Comparison of ENCODE assay signal across 8 mouse cellular contexts in the genomic region with DNA sequence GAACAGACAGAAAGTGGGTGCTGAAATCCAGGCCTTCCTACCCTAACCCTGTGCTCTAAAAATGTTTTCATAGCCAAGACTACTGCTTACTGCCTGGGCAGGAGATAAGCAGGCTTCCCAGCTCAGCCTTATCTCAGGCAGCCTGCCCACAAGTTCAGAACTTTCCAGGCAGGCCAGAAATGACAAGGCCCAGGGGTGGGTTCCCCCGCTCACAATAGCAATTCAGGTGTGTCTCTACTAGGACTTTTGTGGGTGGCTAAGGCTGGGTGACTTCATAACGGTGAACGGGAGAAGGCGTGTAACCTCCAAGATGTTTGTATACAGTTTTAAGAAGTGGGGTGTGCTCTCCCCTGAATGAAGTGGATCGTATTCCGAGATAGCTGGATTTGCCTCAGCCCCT. TPM values are rescaled to one million over a fixed set of nuclear protein-coding genes. Genes with fewer than 3 reads are reported as not detected.
DNase-seq lines count a peak whose midpoint lies in the region; ATAC-seq lines count a peak whose summit lies in the region.

No protein-coding gene starts in this region.

- H3K4me2 ChIP-seq in hindbrain, embryonic 14.5 days (replicated peaks), result peak overlapping the region; percentile 73
- H3K4me2 ChIP-seq in midbrain, embryonic 12.5 days (replicated peaks), result peak overlapping the region; percentile 69

- peaks cover 86% of the 10 kb centered on the region for H3K36me3 ChIP-seq in erythroblast, embryonic 14.5 days (ENCODE audit: control insufficient read depth)
- H3K36me3 ChIP-seq in hindbrain, embryonic 14.5 days (replicated peaks; ENCODE audit: control insufficient read depth, insufficient read depth), result peaks cover 33% of the 10 kb centered on the region
- peaks cover 37% of the 10 kb centered on the region for H3K36me3 ChIP-seq in midbrain, embryonic 12.5 days

- no peaks in the 10 kb centered on the region; the same call in 1 of the 2 replicates for H3K9me3 ChIP-seq in erythroblast, embryonic 14.5 days (ENCODE audit: control insufficient read depth, low read length)
- no peaks in the 10 kb centered on the region for H3K9me3 ChIP-seq in hindbrain, embryonic 14.5 days (ENCODE audit: control insufficient read depth, low read length)
- no peaks in the 10 kb centered on the region for H3K9me3 ChIP-seq in midbrain, embryonic 12.5 days

- DNase-seq in spleen, adult 12 weeks (ENCODE audit: low spot score), result peak; percentile 71
- DNase-seq in spleen, adult 18-20 months, result no peak
- no peak for DNase-seq in hindbrain, embryonic 14.5 days (ENCODE audit: low spot score)
- DNase-seq in left cerebral cortex, adult 8-10 months (ENCODE audit: low spot score in 2 of 2), result no peak
- no peak for DNase-seq in cerebellum, postnatal 36 days
- no peak for DNase-seq in thymus, postnatal 14 days

- peak overlapping the region; percentile 84 for H3K9ac ChIP-seq in hindbrain, embryonic 14.5 days
- H3K9ac ChIP-seq in midbrain, embryonic 12.5 days (replicated peaks), result peak overlapping the region; percentile 87

- H3K4me1 ChIP-seq in erythroblast, embryonic 14.5 days (ENCODE audit: control insufficient read depth), result peaks cover 53% of the 10 kb centered on the region
- H3K4me1 ChIP-seq in hindbrain, embryonic 14.5 days (replicated peaks; ENCODE audit: control insufficient read depth, insufficient read depth, low read length), result peaks cover 6% of the 10 kb centered on the region
- H3K4me1 ChIP-seq in midbrain, embryonic 12.5 days, result peaks cover 17% of the 10 kb centered on the region

- WGBS in hindbrain, embryonic 14.5 days, result 7% methylated on average over 6 of the region's 6 CpGs
- WGBS in midbrain, embryonic 12.5 days, result 15% methylated on average over 6 of the region's 6 CpGs

- peak; percentile 1; the same call in 1 of the 2 replicates for ATAC-seq in hindbrain, embryonic 14.5 days (ENCODE audit: low FRiP score)
- peak; percentile 18 for ATAC-seq in midbrain, embryonic 12.5 days (ENCODE audit: low FRiP score, low read depth)

- peak overlapping the region; percentile 70 for H3K4me3 ChIP-seq in erythroblast, embryonic 14.5 days (replicated peaks)
- H3K4me3 ChIP-seq in hindbrain, embryonic 14.5 days (replicated peaks; ENCODE audit: low read length), result peak overlapping the region; percentile 92
- H3K4me3 ChIP-seq in midbrain, embryonic 12.5 days, result peak overlapping the region; percentile 88

- peak overlapping the region; percentile 99 for H3K27ac ChIP-seq in hindbrain, embryonic 14.5 days
- H3K27ac ChIP-seq in midbrain, embryonic 12.5 days (replicated peaks), result peak overlapping the region; percentile 99

- no peaks in the 10 kb centered on the region for H3K27me3 ChIP-seq in erythroblast, embryonic 14.5 days (ENCODE audit: control insufficient read depth)
- no peaks in the 10 kb centered on the region for H3K27me3 ChIP-seq in hindbrain, embryonic 14.5 days (ENCODE audit: control insufficient read depth, insufficient read depth, low read length)
- no peaks in the 10 kb centered on the region for H3K27me3 ChIP-seq in midbrain, embryonic 12.5 days

RNA-seq across cellular contexts. Expression of a gene that starts 0.7 kb away (rescaled TPM):
- polyA plus RNA-seq in erythroblast, embryonic 14.5 days (2012), result 331 and 361 TPM in 2 replicates
- 60.8 and 62.2 TPM in 2 replicates for polyA plus RNA-seq in hindbrain, embryonic 14.5 days (2014; fragmentation: Nextera tagmentation; extraction: Ambion mirVana)
- 96.4 and 109 TPM in 2 replicates for polyA plus RNA-seq in midbrain, embryonic 12.5 days (2016; fragmentation: Nextera tagmentation; extraction: Ambion mirVana)
- total RNA-seq in left cerebral cortex, adult 8-10 months (2022), result 10 to 100 TPM; 19.4 to 21.5 (median 20.4) TPM

RNA-seq across cellular contexts. Expression of a gene that starts 8.8 kb away (rescaled TPM):
- 364 and 434 TPM in 2 replicates for polyA plus RNA-seq in erythroblast, embryonic 14.5 days (2012)
- polyA plus RNA-seq in hindbrain, embryonic 14.5 days (2014; fragmentation: Nextera tagmentation; extraction: Ambion mirVana), result 102 and 107 TPM in 2 replicates
- 351 and 363 TPM in 2 replicates for polyA plus RNA-seq in midbrain, embryonic 12.5 days (2016; fragmentation: Nextera tagmentation; extraction: Ambion mirVana)
- total RNA-seq in left cerebral cortex, adult 8-10 months (2022), result 10 to 100 TPM; 45.6 to 48.7 (median 47.8) TPM

RNA-seq across cellular contexts. Expression of a gene that starts 17.5 kb away (rescaled TPM):
- 0.15 and 0.20 TPM in 2 replicates for polyA plus RNA-seq in erythroblast, embryonic 14.5 days (2012)
- polyA plus RNA-seq in hindbrain, embryonic 14.5 days (2014; fragmentation: Nextera tagmentation; extraction: Ambion mirVana), result 34.6 and 36.1 TPM in 2 replicates
- polyA plus RNA-seq in midbrain, embryonic 12.5 days (2016; fragmentation: Nextera tagmentation; extraction: Ambion mirVana), result 34.7 and 39.1 TPM in 2 replicates
- 10 to 100 TPM; 15.2 to 16.9 (median 16.5) TPM for total RNA-seq in left cerebral cortex, adult 8-10 months (2022)

RNA-seq across cellular contexts. Expression of a gene that starts 18.2 kb away (rescaled TPM):
- 1.4 and 1.5 TPM in 2 replicates for polyA plus RNA-seq in erythroblast, embryonic 14.5 days (2012)
- 34.8 and 42.4 TPM in 2 replicates for polyA plus RNA-seq in hindbrain, embryonic 14.5 days (2014; fragmentation: Nextera tagmentation; extraction: Ambion mirVana)
- 36.5 and 40.8 TPM in 2 replicates for polyA plus RNA-seq in midbrain, embryonic 12.5 days (2016; fragmentation: Nextera tagmentation; extraction: Ambion mirVana)
- total RNA-seq in left cerebral cortex, adult 8-10 months (2022), result 10 to 100 TPM; 61.9 to 66.7 (median 63.5) TPM

RNA-seq across cellular contexts. Expression of a gene that starts 23.2 kb away (rescaled TPM):
- polyA plus RNA-seq in erythroblast, embryonic 14.5 days (2012), result 24.5 and 25.4 TPM in 2 replicates
- 24.0 and 25.6 TPM in 2 replicates for polyA plus RNA-seq in hindbrain, embryonic 14.5 days (2014; fragmentation: Nextera tagmentation; extraction: Ambion mirVana)
- 19.0 and 19.7 TPM in 2 replicates for polyA plus RNA-seq in midbrain, embryonic 12.5 days (2016; fragmentation: Nextera tagmentation; extraction: Ambion mirVana)
- 100 to 1,000 TPM; 201 to 282 (median 245) TPM for total RNA-seq in left cerebral cortex, adult 8-10 months (2022)

Comparison
In these comparisons a context has a peak if more than half of its experiments do, and no peak if none do; other contexts are left out.
1. RNA of a gene that starts 17.5 kb away (polyA plus RNA-seq): 34.6 to 36.1 TPM in hindbrain, embryonic 14.5 days and 34.7 to 39.1 TPM in midbrain, embryonic 12.5 days; 0.15 to 0.20 TPM in erythroblast, embryonic 14.5 days; every median in the first group is over 10 times any median in the second.
2. Peak in every context shown above with its lines, with median percentiles within 50 percentile points of each other: H3K4me3 ChIP-seq.